Mouse (Mus musculus): Measurements from ENCODE around the gene Arfip1. TPM values are rescaled to one million over a fixed set of nuclear protein-coding genes. Genes with fewer than 3 reads are reported as not detected.

Gene Arfip1
- polyA plus RNA-seq, 1 experiment from 2014 or later = 29.7 TPM

GRCm38 (mm10) chr3:84482121-84482520 is 100.3 kb downstream of the Arfip1 start:
- peaks cover 24% of the 10 kb centered on the region for H3K4me1 ChIP-seq
- H3K9me3 ChIP-seq = no peaks in the 10 kb centered on the region
- 45% methylated on average over 6 of the region's 6 CpGs for WGBS
- no peak overlapping the region for H3K9ac ChIP-seq (replicated peaks)
- ATAC-seq (ENCODE audit: low FRiP score, low read depth) = no peak
- H3K36me3 ChIP-seq = no peaks in the 10 kb centered on the region
- peaks cover 54% of the 10 kb centered on the region for H3K27me3 ChIP-seq
- no peak overlapping the region for H3K27ac ChIP-seq (replicated peaks)
- no peak overlapping the region for H3K4me3 ChIP-seq
- H3K4me2 ChIP-seq (replicated peaks) = no peak overlapping the region

GRCm38 (mm10) chr3:84481104-84481503 is 101.3 kb downstream of the Arfip1 start:
- 3% methylated on average over 11 of the region's 11 CpGs for WGBS
- no peak for ATAC-seq (ENCODE audit: low FRiP score, low read depth)
- Histone ChIP-seq H3K27ac (replicated peaks) (no peak overlapping the region), H3K9ac (replicated peaks) (no peak overlapping the region), H3K4me1 (peaks cover 24% of the 10 kb centered on the region), H3K4me3 (peak overlapping the region; percentile 67), H3K27me3 (peaks cover 65% of the 10 kb centered on the region), H3K4me2 (replicated peaks) (peak overlapping the region; percentile 99), H3K36me3 (no peaks in the 10 kb centered on the region), H3K9me3 (no peaks in the 10 kb centered on the region)

DNA sequence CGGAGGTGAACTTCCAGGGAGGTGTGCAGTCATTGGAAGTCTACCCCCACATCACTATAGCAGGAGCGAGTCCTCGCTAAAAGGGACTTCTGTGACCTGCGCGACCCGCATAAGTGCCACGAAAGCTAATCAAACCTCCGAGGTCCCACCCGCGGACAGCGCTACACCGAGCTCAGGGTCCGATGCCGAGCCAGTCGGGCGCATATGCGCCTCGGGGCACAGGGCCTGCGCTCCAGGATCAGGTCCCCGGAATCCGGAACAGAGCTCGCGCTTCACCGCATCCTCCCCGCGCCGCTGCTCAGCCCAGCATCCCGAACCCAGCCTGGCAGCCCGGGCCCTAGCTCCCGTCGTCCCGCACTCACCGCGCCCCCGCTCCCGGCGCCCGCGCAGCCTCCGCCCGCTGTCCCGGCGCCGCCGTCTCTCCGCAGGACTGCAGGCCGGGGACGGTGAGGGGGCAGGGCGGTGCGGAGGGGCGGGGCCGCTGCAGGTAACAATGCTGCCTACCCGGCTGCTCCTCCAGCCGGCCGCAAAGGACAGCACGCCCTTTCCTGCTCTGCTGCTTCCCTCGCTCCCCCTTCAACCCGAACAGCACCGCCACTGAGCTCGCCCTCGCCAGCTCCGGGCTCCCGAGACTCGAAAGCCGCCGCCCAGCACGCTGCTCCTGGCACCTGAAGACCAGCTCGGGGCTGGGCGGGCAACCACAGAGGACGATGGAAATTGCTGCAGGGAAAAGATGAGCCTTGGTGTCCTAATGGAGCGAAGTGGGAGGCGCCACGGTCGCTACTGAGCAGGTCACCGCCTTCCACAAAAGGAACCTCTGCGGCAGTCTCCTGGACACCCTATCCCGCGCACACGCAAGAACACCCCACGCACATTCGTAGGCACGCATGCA is 102.2 kb downstream of the Arfip1 start, which contains the start of gene Fhdc1:
Fhdc1 (minus strand) TSS at position 424 of the 892 bp plus-strand sequence.
- no peaks in the 10 kb centered on the region for H3K9me3 ChIP-seq
- peaks cover 71% of the 10 kb centered on the region for H3K27me3 ChIP-seq
- peak within 1 kb of the TSS; percentile 67 for H3K4me3 ChIP-seq
- WGBS = under 1% methylated on average over 82 of the region's 82 CpGs
- peaks cover 24% of the 10 kb centered on the region for H3K4me1 ChIP-seq
- H3K9ac ChIP-seq (replicated peaks) = peak within 1 kb of the TSS; percentile 71
- no peak within 1 kb of the TSS; the same call in 1 of the 2 replicates for H3K27ac ChIP-seq (replicated peaks)
- peak; percentile 69 for ATAC-seq (ENCODE audit: low FRiP score, low read depth)
- H3K36me3 ChIP-seq = no peaks in the 10 kb centered on the region
- peak within 1 kb of the TSS; percentile 99 for H3K4me2 ChIP-seq (replicated peaks)

DNA sequence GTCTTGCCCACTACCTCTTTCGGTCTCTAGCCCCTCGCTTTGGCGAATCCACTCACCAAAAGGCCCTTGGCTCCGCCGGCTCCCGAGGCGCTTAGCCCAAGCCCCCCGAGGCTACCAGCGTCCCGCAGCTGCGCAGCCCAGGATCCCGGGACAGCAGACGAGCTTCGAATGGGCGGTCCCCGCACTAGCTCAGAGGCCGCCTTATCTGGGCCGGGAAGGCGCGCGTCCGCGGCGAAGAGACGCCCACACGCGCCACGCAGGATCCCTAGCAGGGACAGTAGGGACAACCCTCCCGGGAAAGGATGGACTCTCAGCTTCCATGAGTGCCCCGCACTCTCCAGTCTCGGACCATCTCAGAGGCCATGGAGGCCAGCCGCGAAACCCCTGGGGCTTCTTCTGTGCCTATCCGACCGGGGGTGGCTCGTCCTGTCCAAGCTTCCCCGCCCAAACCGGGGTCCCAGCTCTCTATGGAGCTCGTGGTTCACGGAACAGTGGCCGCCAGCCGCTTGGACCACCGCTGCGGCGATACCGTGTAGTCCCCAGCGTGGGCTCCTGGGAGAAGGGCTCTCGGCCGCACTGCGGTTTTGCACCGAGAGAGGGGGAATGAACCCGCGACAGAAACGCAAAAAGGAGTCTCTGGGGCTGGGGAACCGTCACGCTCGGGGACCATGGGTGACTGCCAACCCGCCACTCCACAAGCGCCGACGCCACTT is 103.0 kb downstream of the Arfip1 start:
- no peaks in the 10 kb centered on the region for H3K36me3 ChIP-seq
- no peak overlapping the region for H3K27ac ChIP-seq (replicated peaks)
- H3K4me2 ChIP-seq (replicated peaks) = peak overlapping the region; percentile 99
- H3K4me1 ChIP-seq = peaks cover 24% of the 10 kb centered on the region
- under 1% methylated on average over 61 of the region's 61 CpGs for WGBS
- peak overlapping the region; percentile 71 for H3K9ac ChIP-seq (replicated peaks)
- peak overlapping the region; percentile 67 for H3K4me3 ChIP-seq
- H3K27me3 ChIP-seq = peaks cover 72% of the 10 kb centered on the region
- H3K9me3 ChIP-seq = no peaks in the 10 kb centered on the region
- peak; percentile 62 for ATAC-seq (ENCODE audit: low FRiP score, low read depth)

GRCm38 (mm10) chr3:84478896-84479292 is 103.5 kb downstream of the Arfip1 start:
- peak overlapping the region; percentile 71 for H3K9ac ChIP-seq (replicated peaks)

DNA sequence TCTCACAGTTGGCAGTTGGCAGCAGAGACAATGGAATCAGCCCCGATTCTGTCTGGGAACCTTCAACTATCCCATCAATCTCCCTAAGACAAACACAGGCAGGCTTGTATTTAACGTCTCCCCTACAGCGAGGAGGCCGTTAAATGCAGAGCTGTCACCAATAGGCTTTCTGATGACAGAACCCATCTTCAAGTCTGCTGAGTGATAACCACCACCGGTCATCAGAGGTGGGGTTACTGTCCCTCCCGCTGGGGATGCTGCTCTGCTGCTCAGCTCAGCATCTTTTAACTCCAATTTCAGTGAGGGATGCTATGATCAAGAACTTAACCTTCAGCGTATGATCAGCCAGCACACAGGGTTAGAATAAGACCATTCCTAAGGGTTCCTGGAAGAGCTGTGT is 104.2 kb downstream of the Arfip1 start:
- ATAC-seq (ENCODE audit: low FRiP score, low read depth) = no peak
- Histone ChIP-seq H3K9me3 (no peaks in the 10 kb centered on the region), H3K4me1 (peaks cover 24% of the 10 kb centered on the region), H3K27me3 (peaks cover 76% of the 10 kb centered on the region), H3K36me3 (no peaks in the 10 kb centered on the region), H3K27ac (replicated peaks) (no peak overlapping the region), H3K4me2 (replicated peaks) (peak overlapping the region; percentile 99), H3K9ac (replicated peaks) (no peak overlapping the region), H3K4me3 (peak overlapping the region; percentile 67; the same call in 1 of the 2 replicates)
- 7% methylated on average over 7 of the region's 7 CpGs for WGBS

More at GRCm38 (mm10) chr3:84478896-84479292, 103.5 kb downstream of the Arfip1 start:
- peaks cover 76% of the 10 kb centered on the region for H3K27me3 ChIP-seq
- peak overlapping the region; percentile 99 for H3K4me2 ChIP-seq (replicated peaks)
- no peak for ATAC-seq (ENCODE audit: low FRiP score, low read depth)
- H3K36me3 ChIP-seq = no peaks in the 10 kb centered on the region
- peaks cover 24% of the 10 kb centered on the region for H3K4me1 ChIP-seq
- peak overlapping the region; percentile 67 for H3K4me3 ChIP-seq
- H3K27ac ChIP-seq (replicated peaks) = no peak overlapping the region
- WGBS = 1% methylated on average over 12 of the region's 12 CpGs
- H3K9me3 ChIP-seq = no peaks in the 10 kb centered on the region

- Histone ChIP-seq H3K4me3 (no peak overlapping the region), H3K4me1 (peaks cover 30% of the 10 kb centered on the region), H3K27me3 (peaks cover 74% of the 10 kb centered on the region), H3K36me3 (no peaks in the 10 kb centered on the region), H3K27ac (replicated peaks) (no peak overlapping the region), H3K9ac (replicated peaks) (no peak overlapping the region), H3K9me3 (no peaks in the 10 kb centered on the region), H3K4me2 (replicated peaks) (no peak overlapping the region)
- ATAC-seq (ENCODE audit: low FRiP score, low read depth) = no peak
- WGBS = 89% methylated on average over 1 of the region's 1 CpGs
Observed at GRCm38 (mm10) chr3:84477498-84477897, 104.9 kb downstream of the Arfip1 start.

DNA sequence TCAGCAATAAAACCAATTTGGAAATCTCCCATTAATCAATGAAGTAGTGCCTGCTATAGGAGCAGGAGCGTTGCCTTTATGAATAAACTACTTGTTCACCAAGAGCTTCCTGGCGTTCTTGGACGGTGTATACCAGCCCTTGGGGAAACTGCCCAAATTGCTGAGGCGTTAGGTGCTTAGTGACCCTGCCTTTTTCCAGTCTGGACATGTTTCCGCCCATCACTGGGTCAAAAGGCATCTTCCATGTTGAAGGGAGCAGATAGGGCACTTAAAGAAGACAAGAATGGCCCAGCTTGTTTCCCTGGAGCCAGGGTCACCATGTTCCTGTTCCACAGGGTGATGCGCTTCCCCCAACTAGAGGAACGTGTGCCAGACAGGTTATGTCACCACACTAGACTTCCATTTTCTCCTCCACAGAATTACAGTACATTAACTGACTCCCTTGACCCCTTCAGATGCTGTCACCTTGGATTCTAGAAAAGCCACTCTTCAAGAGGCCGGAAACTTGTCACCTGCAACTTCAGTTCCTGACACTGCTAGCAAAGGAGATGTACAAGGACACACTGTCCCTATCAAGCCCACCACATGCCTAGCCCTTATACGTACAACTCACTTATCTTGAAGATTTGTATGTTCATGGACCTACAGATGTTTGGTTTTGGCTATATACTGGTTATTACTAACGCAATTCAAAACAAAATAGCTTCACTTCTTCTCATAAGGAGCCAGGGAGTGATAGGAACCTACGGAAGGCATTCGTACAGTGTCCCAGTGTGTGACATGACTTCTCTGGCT is 107.2 kb downstream of the Arfip1 start:
- Histone ChIP-seq H3K4me1 (peaks cover 25% of the 10 kb centered on the region), H3K36me3 (no peaks in the 10 kb centered on the region), H3K4me2 (replicated peaks) (no peak overlapping the region), H3K9me3 (no peaks in the 10 kb centered on the region), H3K4me3 (no peak overlapping the region), H3K9ac (replicated peaks) (no peak overlapping the region), H3K27me3 (peaks cover 52% of the 10 kb centered on the region), H3K27ac (replicated peaks) (no peak overlapping the region)
- no peak for ATAC-seq (ENCODE audit: low FRiP score, low read depth)
- WGBS = 92% methylated on average over 12 of the region's 12 CpGs

DNA sequence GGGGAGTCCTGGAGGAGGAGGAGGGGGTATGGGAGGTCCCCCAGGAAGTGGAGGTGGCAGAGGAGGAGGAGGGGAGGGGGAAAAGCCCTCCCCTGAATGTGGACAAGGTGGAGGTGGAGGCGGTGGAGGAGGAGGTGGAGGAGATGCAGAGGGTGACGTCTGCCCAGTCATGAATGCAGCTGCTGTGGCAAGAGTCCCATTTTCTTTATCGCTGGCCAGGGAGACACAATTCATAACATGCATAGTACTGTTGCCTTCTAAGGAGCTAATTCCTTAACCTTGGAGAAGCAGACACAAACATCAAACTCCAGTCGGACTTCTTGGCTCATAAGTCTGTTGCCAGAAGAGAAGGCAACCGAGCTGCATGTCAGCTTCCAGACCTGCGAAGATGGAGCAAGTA is 108.0 kb downstream of the Arfip1 start:
- WGBS = 89% methylated on average over 6 of the region's 6 CpGs
- H3K27me3 ChIP-seq = peaks cover 45% of the 10 kb centered on the region
- no peaks in the 10 kb centered on the region for H3K9me3 ChIP-seq
- ATAC-seq (ENCODE audit: low FRiP score, low read depth) = no peak
- H3K4me1 ChIP-seq = peaks cover 22% of the 10 kb centered on the region
- no peak overlapping the region for H3K9ac ChIP-seq (replicated peaks)
- no peak overlapping the region for H3K4me2 ChIP-seq (replicated peaks)
- H3K4me3 ChIP-seq = no peak overlapping the region
- no peak overlapping the region for H3K27ac ChIP-seq (replicated peaks)
- no peaks in the 10 kb centered on the region for H3K36me3 ChIP-seq

DNA sequence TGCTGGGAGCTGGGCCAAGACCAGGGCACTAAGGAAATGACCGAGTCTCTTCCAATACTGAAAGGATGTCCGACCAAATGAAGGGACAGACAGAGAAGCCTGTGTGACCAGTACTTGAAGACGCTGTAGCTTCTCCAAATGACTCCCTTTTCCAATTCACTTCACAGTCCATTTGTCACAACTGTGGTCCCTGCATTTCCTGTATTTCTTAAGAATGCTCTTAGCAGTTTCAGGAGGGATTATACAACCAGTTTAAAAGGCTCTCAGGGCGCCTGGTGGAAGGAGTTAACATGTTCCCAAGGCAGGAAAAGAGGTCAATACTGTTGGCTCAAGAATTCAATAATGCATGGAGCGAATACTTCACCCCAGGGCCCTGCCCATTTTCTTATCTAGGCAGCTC is 109.5 kb downstream of the Arfip1 start:
- WGBS = 73% methylated on average over 5 of the region's 5 CpGs
- H3K27ac ChIP-seq (replicated peaks) = no peak overlapping the region

GRCm38 (mm10) chr3:84472527-84472926 is 109.9 kb downstream of the Arfip1 start:
- Histone ChIP-seq H3K4me2 (replicated peaks) (no peak overlapping the region), H3K4me1 (peaks cover 7% of the 10 kb centered on the region), H3K9me3 (no peaks in the 10 kb centered on the region), H3K27me3 (peaks cover 26% of the 10 kb centered on the region), H3K4me3 (no peak overlapping the region), H3K36me3 (no peaks in the 10 kb centered on the region), H3K9ac (replicated peaks) (no peak overlapping the region), H3K27ac (replicated peaks) (no peak overlapping the region)
- no peak for ATAC-seq (ENCODE audit: low FRiP score, low read depth)
- WGBS = 69% methylated on average over 3 of the region's 3 CpGs

More for the DNA sequence above, 109.5 kb downstream of the Arfip1 start:
- H3K9me3 ChIP-seq = no peaks in the 10 kb centered on the region
- H3K4me2 ChIP-seq (replicated peaks) = no peak overlapping the region
- H3K4me1 ChIP-seq = peaks cover 8% of the 10 kb centered on the region
- H3K36me3 ChIP-seq = no peaks in the 10 kb centered on the region
- H3K4me3 ChIP-seq = no peak overlapping the region
- no peak overlapping the region for H3K9ac ChIP-seq (replicated peaks)
- peaks cover 30% of the 10 kb centered on the region for H3K27me3 ChIP-seq
- no peak for ATAC-seq (ENCODE audit: low FRiP score, low read depth)

Measured in midbrain, embryonic 12.5 days (tissue).